9 mouse cellular contexts compared by ENCODE assay signal in genomic region chr14:57709171-57709570, GRCm38 (mm10). TPM values are rescaled to one million over a fixed set of nuclear protein-coding genes. Genes with fewer than 3 reads are reported as not detected.
DNase-seq lines count a peak whose midpoint lies in the region; ATAC-seq lines count a peak whose summit lies in the region.
"Had no signal": no experiment of that assay in that cellular context is flagged by ENCODE, and none has a peak within 500 bp of the region (broad histone marks: within the 10 kb centered on the region; RNA-seq: fewer than 3 reads in every experiment).

No protein-coding gene starts in this region.

- H3K4me2 ChIP-seq in neural tube, embryonic 11.5 days (ENCODE audit: low read depth), result no peak overlapping the region
- H3K4me2 ChIP-seq in lung, embryonic 16.5 days (ENCODE audit: low read depth, low read length), result no peak overlapping the region
- H3K4me2 ChIP-seq: embryonic facial prominence, embryonic 12.5 days had no signal

- H3K4me1 ChIP-seq in neural tube, embryonic 11.5 days (ENCODE audit: control insufficient read depth, insufficient read depth, low read length), result no peaks in the 10 kb centered on the region
- peaks cover 31% of the 10 kb centered on the region for H3K4me1 ChIP-seq in lung, embryonic 16.5 days (replicated peaks; ENCODE audit: control insufficient read depth, insufficient read depth, low read length)

- no peak overlapping the region for H3K9ac ChIP-seq in neural tube, embryonic 11.5 days (ENCODE audit: low read length)
- no peak overlapping the region for H3K9ac ChIP-seq in lung, embryonic 16.5 days (ENCODE audit: low read length)
- H3K9ac ChIP-seq: embryonic facial prominence, embryonic 12.5 days had no signal

- H3K27ac ChIP-seq in neural tube, embryonic 11.5 days (ENCODE audit: low read depth, low read length), result no peak overlapping the region
- peak overlapping the region; percentile 14; the same call in 1 of the 2 replicates for H3K27ac ChIP-seq in lung, embryonic 16.5 days (ENCODE audit: low read length)
- H3K27ac ChIP-seq: embryonic facial prominence, embryonic 12.5 days had no signal

- 0 out of 2 replicates have a peak, but pooled peaks have one; percentile 35 for ATAC-seq in neural tube, embryonic 11.5 days (ENCODE audit: insufficient read depth, low FRiP score, low TSS enrichment)
- ATAC-seq in lung, embryonic 16.5 days (ENCODE audit: low read depth), result peak; percentile 79
- no peak for ATAC-seq in CD4-positive, CD25-positive, alpha-beta regulatory T cell, adult 4 months
- ATAC-seq in erythroblast, adult 5-6 weeks (replicated peaks; ENCODE audit: low FRiP score, poor library complexity, severe bottlenecking), result no peak

- 41% methylated on average over 10 of the region's 10 CpGs for WGBS in neural tube, embryonic 11.5 days
- 38% methylated on average over 10 of the region's 10 CpGs for WGBS in lung, embryonic 16.5 days

- H3K9me3 ChIP-seq in neural tube, embryonic 11.5 days (ENCODE audit: control insufficient read depth, low read length), result no peaks in the 10 kb centered on the region
- H3K9me3 ChIP-seq in lung, embryonic 16.5 days (ENCODE audit: control insufficient read depth, low read length), result no peaks in the 10 kb centered on the region
- H3K9me3 ChIP-seq: embryonic facial prominence, embryonic 12.5 days had no signal

- DNase-seq in neural tube, embryonic 11.5 days (ENCODE audit: low spot score), result peak; percentile 33
- DNase-seq in neural tube, embryonic 10.5 days (ENCODE audit: extremely low spot score, low spot score), result no peak
- peak; percentile 61 to 68 for DNase-seq in heart, postnatal 10 days
- no peak for DNase-seq in liver
- DNase-seq in left cerebral cortex, adult 11 months (ENCODE audit: low spot score), result no peak

- no peaks in the 10 kb centered on the region for H3K27me3 ChIP-seq in neural tube, embryonic 11.5 days (ENCODE audit: control insufficient read depth, insufficient read depth, low read length)
- H3K27me3 ChIP-seq in lung, embryonic 16.5 days (ENCODE audit: control insufficient read depth, insufficient read depth, low read depth, low read length), result no peaks in the 10 kb centered on the region
- H3K27me3 ChIP-seq: embryonic facial prominence, embryonic 12.5 days had no signal

- H3K36me3 ChIP-seq in neural tube, embryonic 11.5 days (ENCODE audit: control insufficient read depth, insufficient read depth, low read length), result no peaks in the 10 kb centered on the region
- H3K36me3 ChIP-seq in lung, embryonic 16.5 days (ENCODE audit: control insufficient read depth, insufficient read depth, low read length), result peaks cover 3% of the 10 kb centered on the region; the same call in 1 of the 2 replicates

- intact Hi-C loops in heart, postnatal 10 days (cut with DNase I), result loop anchor here (2.0 kb wide), 1 partner anchor 16 kb away; no protein-coding TSS in a partner anchor

- no peak overlapping the region for H3K4me3 ChIP-seq in neural tube, embryonic 11.5 days (ENCODE audit: low read depth, low read length)
- H3K4me3 ChIP-seq in lung, embryonic 16.5 days (ENCODE audit: low read length), result no peak overlapping the region
- H3K4me3 ChIP-seq: embryonic facial prominence, embryonic 12.5 days had no signal

RNA-seq across cellular contexts. Expression of gene Gm49361, which starts 36.7 kb away (rescaled TPM):
- polyA plus RNA-seq in neural tube, embryonic 11.5 days (2014; fragmentation: Nextera tagmentation; extraction: Ambion mirVana), result not detected in 2 replicates
- 1 to 10 TPM; 1.5 to 1.6 TPM for total RNA-seq in heart, postnatal 10 days (2021)
- not detected in 2 replicates for polyA plus RNA-seq in lung, embryonic 16.5 days (2015; fragmentation: Nextera tagmentation; extraction: Ambion mirVana)
- polyA plus RNA-seq in CD4-positive, CD25-positive, alpha-beta regulatory T cell, adult 4 months (2017; shearing (Covaris generic)), result not detected
- total RNA-seq in erythroblast, adult 5-6 weeks (2015; ENCODE audit: low replicate concordance), result not detected in 2 replicates
- not detected in 2 replicates for total RNA-seq in erythroblast, adult 5-6 weeks (2017; ENCODE audit: low replicate concordance)
- polyA plus RNA-seq: embryonic facial prominence, embryonic 12.5 days had no signal

RNA-seq across cellular contexts. Expression of gene Xpo4, which starts 43.9 kb away (rescaled TPM):
- polyA plus RNA-seq in neural tube, embryonic 11.5 days (2014; fragmentation: Nextera tagmentation; extraction: Ambion mirVana), result 34.5 and 35.1 TPM in 2 replicates
- total RNA-seq in heart, postnatal 10 days (2021), result 10 to 100 TPM; 16.6 to 19.1 TPM
- polyA plus RNA-seq in lung, embryonic 16.5 days (2015; fragmentation: Nextera tagmentation; extraction: Ambion mirVana), result 19.7 and 19.8 TPM in 2 replicates
- 10 to 100 TPM; 26.9 to 29.6 TPM for polyA plus RNA-seq in CD4-positive, CD25-positive, alpha-beta regulatory T cell, adult 4 months (2017; shearing (Covaris generic))
- 13.1 and 15.7 TPM in 2 replicates for total RNA-seq in erythroblast, adult 5-6 weeks (2015; ENCODE audit: low replicate concordance)
- 26.1 and 51.7 TPM in 2 replicates for total RNA-seq in erythroblast, adult 5-6 weeks (2017; ENCODE audit: low replicate concordance)

RNA-seq across cellular contexts. Expression of gene Lats2, which starts 49.0 kb away (rescaled TPM):
- 17.5 and 18.0 TPM in 2 replicates for polyA plus RNA-seq in neural tube, embryonic 11.5 days (2014; fragmentation: Nextera tagmentation; extraction: Ambion mirVana)
- 10 to 100 TPM; 46.6 to 46.7 TPM for total RNA-seq in heart, postnatal 10 days (2021)
- polyA plus RNA-seq in lung, embryonic 16.5 days (2015; fragmentation: Nextera tagmentation; extraction: Ambion mirVana), result 25.2 and 25.9 TPM in 2 replicates
- polyA plus RNA-seq in CD4-positive, CD25-positive, alpha-beta regulatory T cell, adult 4 months (2017; shearing (Covaris generic)), result 10 to 100 TPM; 25.6 to 25.8 TPM
- 6.3 and 7.9 TPM in 2 replicates for total RNA-seq in erythroblast, adult 5-6 weeks (2015; ENCODE audit: low replicate concordance)
- 9.9 and 16.0 TPM in 2 replicates for total RNA-seq in erythroblast, adult 5-6 weeks (2017; ENCODE audit: low replicate concordance)

Comparison
In these comparisons a context has a peak if more than half of its experiments do, and no peak if none do; other contexts are left out.
1. DNase-seq: peak in neural tube, embryonic 11.5 days (single experiment) and heart, postnatal 10 days (2 of 2); none in neural tube, embryonic 10.5 days (single experiment), liver (single experiment) and left cerebral cortex, adult 11 months (single experiment).
2. ATAC-seq: peak in neural tube, embryonic 11.5 days (single experiment) and lung, embryonic 16.5 days (single experiment); none in CD4-positive, CD25-positive, alpha-beta regulatory T cell, adult 4 months (single experiment) and erythroblast, adult 5-6 weeks (single experiment).